Mouse (Mus musculus): ENCODE measurements around the gene A030003K21Rik. TPM values are rescaled to one million over a fixed set of nuclear protein-coding genes. Genes with fewer than 3 reads are reported as not detected.
"Not testable (repeated sequence)": the region's sequence is repeated elsewhere in the genome, so short reads cannot be mapped to it uniquely, and the experiment has no call there.

The A030003K21Rik gene
- polyA plus RNA-seq (2014; fragmentation: Nextera tagmentation; extraction: Ambion mirVana) = not detected in 2 replicates

- H3K9ac ChIP-seq; H3K36me3 ChIP-seq (ENCODE audit: insufficient read depth); ATAC-seq (ENCODE audit: insufficient read depth); DNase-seq; H3K4me2 ChIP-seq; H3K9me3 ChIP-seq (ENCODE audit: low read depth, low read length); H3K4me3 ChIP-seq (ENCODE audit: low read depth, low read length); H3K27me3 ChIP-seq (ENCODE audit: insufficient read depth, low read length); H3K27ac ChIP-seq (ENCODE audit: low read depth); H3K4me1 ChIP-seq (ENCODE audit: insufficient read depth): not testable (repeated sequence)
- WGBS = no CpG with 5 or more reads among the region's 6 CpGs
Observed at GRCm38 (mm10) chr1:82943295-82943694, at the start of gene A030003K21Rik. Gene A030003K21Rik, minus strand, starts transcription at chr1:82943388.

GRCm38 (mm10) chr1:82992093-82992492, 48.9 kb upstream of the A030003K21Rik start:
- WGBS = 90% methylated on average over 6 of the region's 6 CpGs

GRCm38 (mm10) chr1:82991596-82991995, 48.4 kb upstream of the A030003K21Rik start:
- WGBS = 77% methylated on average over 3 of the region's 3 CpGs
- H3K36me3 ChIP-seq (ENCODE audit: insufficient read depth) = no peaks in the 10 kb centered on the region
- ATAC-seq (ENCODE audit: insufficient read depth) = no peak

More at GRCm38 (mm10) chr1:82992093-82992492, 48.9 kb upstream of the A030003K21Rik start:
- no peak overlapping the region for H3K9ac ChIP-seq
- no peak for ATAC-seq (ENCODE audit: insufficient read depth)
- no peak overlapping the region for H3K4me3 ChIP-seq (ENCODE audit: low read depth, low read length)
- H3K36me3 ChIP-seq (ENCODE audit: insufficient read depth) = no peaks in the 10 kb centered on the region
- H3K4me2 ChIP-seq = no peak overlapping the region
- no peaks in the 10 kb centered on the region for H3K9me3 ChIP-seq (ENCODE audit: low read depth, low read length)
- TF ChIP-seq CTCF (IDR thresholded peaks at IDR 0.05; ENCODE audit: low read depth) = no peak
- H3K27ac ChIP-seq (ENCODE audit: low read depth) = no peak overlapping the region
- H3K4me1 ChIP-seq (ENCODE audit: insufficient read depth) = no peaks in the 10 kb centered on the region
- DNase-seq = no peak
- no peaks in the 10 kb centered on the region for H3K27me3 ChIP-seq (ENCODE audit: insufficient read depth, low read length)

GRCm38 (mm10) chr1:82991062-82991461, 47.9 kb upstream of the A030003K21Rik start:
- Histone ChIP-seq H3K4me3 (ENCODE audit: low read depth, low read length) (no peak overlapping the region), H3K27me3 (ENCODE audit: insufficient read depth, low read length) (no peaks in the 10 kb centered on the region), H3K4me2 (no peak overlapping the region), H3K4me1 (ENCODE audit: insufficient read depth) (no peaks in the 10 kb centered on the region), H3K36me3 (ENCODE audit: insufficient read depth) (no peaks in the 10 kb centered on the region), H3K27ac (ENCODE audit: low read depth) (no peak overlapping the region), H3K9me3 (ENCODE audit: low read depth, low read length) (no peaks in the 10 kb centered on the region), H3K9ac (no peak overlapping the region)
- no peak for TF ChIP-seq CTCF (IDR thresholded peaks at IDR 0.05; ENCODE audit: low read depth)
- WGBS = 62% methylated on average over 4 of the region's 4 CpGs
- DNase-seq (no peak), ATAC-seq (ENCODE audit: insufficient read depth) (no peak)

More at GRCm38 (mm10) chr1:82991596-82991995, 48.4 kb upstream of the A030003K21Rik start:
- Histone ChIP-seq H3K4me2 (no peak overlapping the region), H3K9me3 (ENCODE audit: low read depth, low read length) (no peaks in the 10 kb centered on the region), H3K4me1 (ENCODE audit: insufficient read depth) (no peaks in the 10 kb centered on the region), H3K9ac (no peak overlapping the region), H3K27ac (ENCODE audit: low read depth) (no peak overlapping the region), H3K27me3 (ENCODE audit: insufficient read depth, low read length) (no peaks in the 10 kb centered on the region), H3K4me3 (ENCODE audit: low read depth, low read length) (no peak overlapping the region)
- TF ChIP-seq CTCF (IDR thresholded peaks at IDR 0.05; ENCODE audit: low read depth) = no peak
- no peak for DNase-seq

GRCm38 (mm10) chr1:82987530-82988198, 44.5 kb upstream of the A030003K21Rik start:
- H3K27ac ChIP-seq (ENCODE audit: low read depth) = no peak overlapping the region
- peaks cover 6% of the 10 kb centered on the region; the same call in 1 of the 2 replicates for H3K9me3 ChIP-seq (ENCODE audit: low read depth, low read length)
- 20% methylated on average over 4 of the region's 4 CpGs for whole genome bisulfite sequencing
- no peaks in the 10 kb centered on the region for H3K4me1 ChIP-seq (ENCODE audit: insufficient read depth)
- H3K9ac ChIP-seq = no peak overlapping the region
- ATAC-seq (ENCODE audit: insufficient read depth) = peak; percentile 74; the same call in 1 of the 2 replicates
- no peaks in the 10 kb centered on the region for H3K27me3 ChIP-seq (ENCODE audit: insufficient read depth, low read length)
- no peak overlapping the region for H3K4me3 ChIP-seq (ENCODE audit: low read depth, low read length)
- TF ChIP-seq CTCF (IDR thresholded peaks at IDR 0.05; ENCODE audit: low read depth) = peak; percentile 76
- DNase-seq = peak; percentile 90
- no peak overlapping the region for H3K4me2 ChIP-seq
- no peaks in the 10 kb centered on the region for H3K36me3 ChIP-seq (ENCODE audit: insufficient read depth)

GRCm38 (mm10) chr1:82986738-82987137, 43.5 kb upstream of the A030003K21Rik start:
- no peak for TF ChIP-seq CTCF (IDR thresholded peaks at IDR 0.05; ENCODE audit: low read depth)
- H3K9me3 ChIP-seq (ENCODE audit: low read depth, low read length) = peaks cover 6% of the 10 kb centered on the region; the same call in 1 of the 2 replicates
- H3K4me2 ChIP-seq = no peak overlapping the region
- no peak overlapping the region for H3K27ac ChIP-seq (ENCODE audit: low read depth)
- DNase-seq (no peak), ATAC-seq (ENCODE audit: insufficient read depth) (no peak)
- H3K27me3 ChIP-seq (ENCODE audit: insufficient read depth, low read length) = no peaks in the 10 kb centered on the region
- H3K4me3 ChIP-seq (ENCODE audit: low read depth, low read length) = no peak overlapping the region
- no peaks in the 10 kb centered on the region for H3K4me1 ChIP-seq (ENCODE audit: insufficient read depth)
- no peaks in the 10 kb centered on the region for H3K36me3 ChIP-seq (ENCODE audit: insufficient read depth)
- 88% methylated on average over 6 of the region's 6 CpGs for WGBS
- H3K9ac ChIP-seq = no peak overlapping the region

GRCm38 (mm10) chr1:82977840-82978239, 34.7 kb upstream of the A030003K21Rik start:
- H3K4me3 ChIP-seq (ENCODE audit: low read depth, low read length) = no peak overlapping the region
- H3K9me3 ChIP-seq (ENCODE audit: low read depth, low read length) = no peaks in the 10 kb centered on the region
- ATAC-seq (ENCODE audit: insufficient read depth) (no peak), DNase-seq (no peak)
- no peaks in the 10 kb centered on the region for H3K4me1 ChIP-seq (ENCODE audit: insufficient read depth)
- no peak overlapping the region for H3K9ac ChIP-seq
- no peak overlapping the region for H3K4me2 ChIP-seq
- H3K27ac ChIP-seq (ENCODE audit: low read depth) = no peak overlapping the region
- no peaks in the 10 kb centered on the region for H3K36me3 ChIP-seq (ENCODE audit: insufficient read depth)
- no peaks in the 10 kb centered on the region for H3K27me3 ChIP-seq (ENCODE audit: insufficient read depth, low read length)
- TF ChIP-seq CTCF (IDR thresholded peaks at IDR 0.05; ENCODE audit: low read depth) = no peak

Measured in lung, embryonic 14.5 days (tissue).